In genomic region chr6:98991900-98992771, GRCm38 (mm10) we compare ENCODE assay signal across 18 mouse cellular contexts.
DNase-seq lines count a peak whose midpoint lies in the region; ATAC-seq and TF ChIP-seq lines count a peak whose summit lies in the region.
"Had no signal": no experiment of that assay in that cellular context is flagged by ENCODE, and none has a peak within 500 bp of the region (broad histone marks: within the 10 kb centered on the region; RNA-seq: fewer than 3 reads in every experiment).

No protein-coding gene starts in this region.

- H3K9me3 ChIP-seq in liver, embryonic 12.5 days (replicated peaks) = no peaks in the 10 kb centered on the region
- H3K9me3 ChIP-seq in stomach, embryonic 16.5 days (replicated peaks; ENCODE audit: control insufficient read depth, low read length) = no peaks in the 10 kb centered on the region
- no peaks in the 10 kb centered on the region for H3K9me3 ChIP-seq in stomach, postnatal 0 days (ENCODE audit: control insufficient read depth, low read length)
- H3K9me3 ChIP-seq in hindbrain, embryonic 13.5 days = no peaks in the 10 kb centered on the region
- H3K9me3 ChIP-seq: hindbrain, embryonic 10.5 days; limb, embryonic 15.5 days; neural tube, embryonic 15.5 days had no signal

- TF ChIP-seq POLR2A in heart, adult 2 months (IDR thresholded peaks at IDR 0.05; ENCODE audit: insufficient read depth, low read depth, low read length) = no peak
- no peak for TF ChIP-seq POLR2A in liver, adult 2 months (IDR thresholded peaks at IDR 0.05; ENCODE audit: extremely low read depth, insufficient read depth, low read length)

- TF ChIP-seq EP300 in heart, adult 2 months (IDR thresholded peaks at IDR 0.05; ENCODE audit: insufficient read depth, low read depth, low read length) = no peak
- no peak for TF ChIP-seq EP300 in stomach, postnatal 0 days (optimal IDR thresholded peaks at IDR 0.05)

- ATAC-seq in liver, embryonic 12.5 days = no peak
- no peak for ATAC-seq in stomach, embryonic 16.5 days (ENCODE audit: insufficient read depth, low FRiP score)
- ATAC-seq in stomach, postnatal 0 days (ENCODE audit: low FRiP score, low TSS enrichment) = no peak
- no peak for ATAC-seq in hindbrain, embryonic 13.5 days (ENCODE audit: low FRiP score)

- no peak overlapping the region for H3K4me3 ChIP-seq in heart, adult 2 months
- no peak overlapping the region for H3K4me3 ChIP-seq in liver, adult 2 months (ENCODE audit: insufficient read depth, low read depth, low read length)
- no peak overlapping the region for H3K4me3 ChIP-seq in liver, embryonic 12.5 days
- no peak overlapping the region for H3K4me3 ChIP-seq in stomach, embryonic 16.5 days (replicated peaks; ENCODE audit: low read length)
- H3K4me3 ChIP-seq in stomach, postnatal 0 days (ENCODE audit: low read depth, low read length) = no peak overlapping the region
- no peak overlapping the region for H3K4me3 ChIP-seq in hindbrain, embryonic 13.5 days
- H3K4me3 ChIP-seq: hindbrain, embryonic 10.5 days; limb, embryonic 15.5 days; myocyte; neural tube, embryonic 15.5 days had no signal

- intact Hi-C loops in heart, adult 2 months (cut with DNase I) = no loop called here

- H3K4me2 ChIP-seq in liver, embryonic 12.5 days = no peak overlapping the region
- no peak overlapping the region for H3K4me2 ChIP-seq in stomach, embryonic 16.5 days (ENCODE audit: low read depth, low read length)
- no peak overlapping the region for H3K4me2 ChIP-seq in stomach, postnatal 0 days (replicated peaks; ENCODE audit: low read depth)
- no peak overlapping the region for H3K4me2 ChIP-seq in hindbrain, embryonic 13.5 days
- H3K4me2 ChIP-seq: limb, embryonic 15.5 days; neural tube, embryonic 15.5 days had no signal

- peaks cover 16% of the 10 kb centered on the region for H3K36me3 ChIP-seq in heart, adult 2 months (ENCODE audit: control insufficient read depth, insufficient read depth, low read length)
- H3K36me3 ChIP-seq in liver, adult 2 months (ENCODE audit: control insufficient read depth, insufficient read depth, low read length) = no peaks in the 10 kb centered on the region
- H3K36me3 ChIP-seq in liver, embryonic 12.5 days = peaks cover 5% of the 10 kb centered on the region; the same call in 1 of the 2 replicates
- no peaks in the 10 kb centered on the region for H3K36me3 ChIP-seq in stomach, embryonic 16.5 days (ENCODE audit: control insufficient read depth, insufficient read depth, low read length)
- H3K36me3 ChIP-seq in stomach, postnatal 0 days (ENCODE audit: control insufficient read depth, insufficient read depth, low read length) = peaks cover 3% of the 10 kb centered on the region; the same call in 1 of the 2 replicates
- no peaks in the 10 kb centered on the region for H3K36me3 ChIP-seq in hindbrain, embryonic 13.5 days
- H3K36me3 ChIP-seq: limb, embryonic 15.5 days; neural tube, embryonic 15.5 days had no signal

- H3K4me1 ChIP-seq in heart, adult 2 months (ENCODE audit: control insufficient read depth, insufficient read depth, low read length) = peaks cover 16% of the 10 kb centered on the region
- H3K4me1 ChIP-seq in liver, adult 2 months (ENCODE audit: control insufficient read depth, insufficient read depth, low read length) = peaks cover 6% of the 10 kb centered on the region
- H3K4me1 ChIP-seq in liver, embryonic 12.5 days = peaks cover 40% of the 10 kb centered on the region
- H3K4me1 ChIP-seq in stomach, embryonic 16.5 days (ENCODE audit: control insufficient read depth, insufficient read depth, low read length) = peaks cover 43% of the 10 kb centered on the region
- H3K4me1 ChIP-seq in stomach, postnatal 0 days (replicated peaks; ENCODE audit: control insufficient read depth, insufficient read depth) = peaks cover 9% of the 10 kb centered on the region
- peaks cover 33% of the 10 kb centered on the region for H3K4me1 ChIP-seq in hindbrain, embryonic 13.5 days (replicated peaks)

- 0 out of 2 replicates have a peak, but pooled peaks cover 2% of the 10 kb centered on the region for H3K79me2 ChIP-seq in heart, adult 2 months (replicated peaks; ENCODE audit: control insufficient read depth, insufficient read depth, low read length)
- peaks cover 23% of the 10 kb centered on the region; the same call in 1 of the 2 replicates for H3K79me2 ChIP-seq in liver, adult 2 months (ENCODE audit: control insufficient read depth, insufficient read depth, low read length)

- no peak for DNase-seq in heart, adult 2 months
- DNase-seq in heart, adult 18-20 months = no peak
- peak; percentile 63 for DNase-seq in liver, adult 2 months (ENCODE audit: extremely low read depth, low read depth, low spot score)
- no peak for DNase-seq in stomach, postnatal 0 days (ENCODE audit: low spot score)
- DNase-seq in right cerebral cortex, postnatal 14 days = no peak
- DNase-seq: cerebellum, postnatal 10 days; gastrocnemius, postnatal 25 days; kidney, adult 9 months; kidney, postnatal 4 days; midbrain, embryonic 14.5 days; right cerebral cortex, postnatal 4 days had no signal

- peak overlapping the region; percentile 74 for H3K27ac ChIP-seq in heart, adult 2 months
- no peak overlapping the region for H3K27ac ChIP-seq in liver, adult 2 months (replicated peaks; ENCODE audit: insufficient read depth, low read depth, low read length)
- no peak overlapping the region for H3K27ac ChIP-seq in liver, embryonic 12.5 days
- peak overlapping the region; percentile 23; the same call in 1 of the 2 replicates for H3K27ac ChIP-seq in stomach, embryonic 16.5 days (ENCODE audit: low read length)
- H3K27ac ChIP-seq in stomach, postnatal 0 days (replicated peaks) = no peak overlapping the region
- no peak overlapping the region for H3K27ac ChIP-seq in hindbrain, embryonic 13.5 days
- H3K27ac ChIP-seq: limb, embryonic 15.5 days; neural tube, embryonic 15.5 days had no signal

- TF ChIP-seq CTCF in heart, adult 2 months (IDR thresholded peaks at IDR 0.05) = no peak
- TF ChIP-seq CTCF in liver, adult 2 months (IDR thresholded peaks at IDR 0.05; ENCODE audit: low read depth, low read length) = no peak
- no peak for TF ChIP-seq CTCF in stomach, postnatal 0 days (IDR thresholded peaks at IDR 0.05; ENCODE audit: low read depth)

- 88% methylated on average over 5 of the region's 5 CpGs for WGBS in heart, adult 2 months
- 72% methylated on average over 5 of the region's 5 CpGs for WGBS in liver, adult 2 months
- 70% methylated on average over 5 of the region's 5 CpGs for WGBS in liver, embryonic 12.5 days (ENCODE audit: insufficient replicate concordance)
- WGBS in stomach, embryonic 16.5 days = 64% methylated on average over 5 of the region's 5 CpGs
- WGBS in stomach, postnatal 0 days = 70% methylated on average over 5 of the region's 5 CpGs
- 77% methylated on average over 5 of the region's 5 CpGs for WGBS in hindbrain, embryonic 13.5 days

- no peaks in the 10 kb centered on the region for H3K27me3 ChIP-seq in heart, adult 2 months (ENCODE audit: control insufficient read depth, insufficient read depth, low read length)
- no peaks in the 10 kb centered on the region for H3K27me3 ChIP-seq in liver, adult 2 months (ENCODE audit: control insufficient read depth, insufficient read depth, low read length)
- no peaks in the 10 kb centered on the region for H3K27me3 ChIP-seq in liver, embryonic 12.5 days (replicated peaks)
- no peaks in the 10 kb centered on the region for H3K27me3 ChIP-seq in stomach, embryonic 16.5 days (ENCODE audit: control insufficient read depth, insufficient read depth, low read length)
- no peaks in the 10 kb centered on the region for H3K27me3 ChIP-seq in stomach, postnatal 0 days (ENCODE audit: control insufficient read depth, insufficient read depth, low read length)
- H3K27me3 ChIP-seq in hindbrain, embryonic 13.5 days = peaks cover 3% of the 10 kb centered on the region
- H3K27me3 ChIP-seq: limb, embryonic 15.5 days; neural tube, embryonic 15.5 days had no signal

- H3K9ac ChIP-seq in heart, adult 2 months (ENCODE audit: low read depth, low read length) = no peak overlapping the region
- H3K9ac ChIP-seq in liver, adult 2 months (ENCODE audit: low read depth, low read length) = no peak overlapping the region
- no peak overlapping the region for H3K9ac ChIP-seq in liver, embryonic 12.5 days
- H3K9ac ChIP-seq in stomach, embryonic 16.5 days (ENCODE audit: low read length) = no peak overlapping the region
- H3K9ac ChIP-seq in stomach, postnatal 0 days (ENCODE audit: low read length) = no peak overlapping the region
- H3K9ac ChIP-seq in hindbrain, embryonic 13.5 days = no peak overlapping the region
- H3K9ac ChIP-seq: limb, embryonic 15.5 days; neural tube, embryonic 15.5 days had no signal

Comparison
In these comparisons a context has a peak if more than half of its experiments do, and no peak if none do; other contexts are left out.
1. H3K27ac ChIP-seq: peak in heart, adult 2 months (single experiment) and stomach, embryonic 16.5 days (single experiment); none in liver, adult 2 months (single experiment), liver, embryonic 12.5 days (single experiment), stomach, postnatal 0 days (single experiment) and hindbrain, embryonic 13.5 days (single experiment).